Mouse (Mus musculus): Measurements from ENCODE around the gene Anks3.

Gene Anks3

DNA sequence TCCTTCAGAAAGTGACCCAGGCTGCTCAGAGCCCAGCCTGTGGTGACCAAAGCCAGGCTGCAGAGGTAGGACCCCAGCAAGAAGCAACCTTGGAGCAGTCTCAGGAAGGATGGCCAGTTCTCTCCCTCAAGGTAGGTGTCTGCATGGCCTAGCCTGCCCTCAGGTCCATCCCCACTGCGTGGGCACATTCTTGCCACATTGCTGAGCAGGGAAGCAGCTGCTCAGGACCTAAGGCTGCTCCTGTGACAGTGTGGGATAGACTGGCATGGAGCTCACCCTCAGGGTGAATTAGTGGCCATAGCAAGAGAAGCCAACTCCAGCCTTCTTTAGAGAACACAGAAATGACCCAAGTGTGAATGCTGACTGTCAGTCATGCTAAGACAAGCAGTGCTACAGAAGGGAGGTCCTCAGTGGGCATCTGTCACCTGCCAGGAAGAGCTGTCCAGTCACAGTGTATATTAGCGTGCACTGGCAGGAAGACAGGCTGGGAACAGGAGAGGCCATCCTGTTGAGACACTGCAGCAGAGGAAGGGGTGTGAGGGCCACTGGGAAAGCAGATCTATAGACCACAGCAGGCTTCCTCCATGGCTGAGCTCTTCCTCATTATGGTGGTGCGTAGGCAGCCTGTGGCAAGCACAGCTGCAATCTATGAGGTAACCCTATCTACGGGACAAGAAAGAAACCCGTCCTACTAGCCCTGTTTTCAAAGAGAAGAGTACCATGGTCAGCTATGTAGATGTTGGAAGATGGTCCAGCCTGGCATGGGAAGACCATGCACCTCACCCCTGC is 5.2 kb upstream of the Anks3 start:
- in situ Hi-C loops (cut with MboI; ENCODE audit: unreplicated experiment in 2 of 2) = loop anchor here in 1 of 2 experiments (5.0 kb wide), 1 partner anchor 38 kb away; the partner anchor contains the start of gene Smim22

GRCm38 (mm10) chr16:4968426-4968825 is 4.4 kb upstream of the Anks3 start:
- in situ Hi-C loops (cut with MboI; ENCODE audit: unreplicated experiment in 2 of 2) = loop anchor here in 1 of 2 experiments (5.0 kb wide), 1 partner anchor 39 kb away; the partner anchor contains the start of gene Smim22

GRCm38 (mm10) chr16:4965392-4966129 is 1.6 kb upstream of the Anks3 start:
- in situ Hi-C loops (cut with MboI; ENCODE audit: unreplicated experiment in 2 of 2) = loop anchor here in 1 of 2 experiments (5.0 kb wide), 1 partner anchor 42 kb away; the partner anchor contains the start of gene Smim22

DNA sequence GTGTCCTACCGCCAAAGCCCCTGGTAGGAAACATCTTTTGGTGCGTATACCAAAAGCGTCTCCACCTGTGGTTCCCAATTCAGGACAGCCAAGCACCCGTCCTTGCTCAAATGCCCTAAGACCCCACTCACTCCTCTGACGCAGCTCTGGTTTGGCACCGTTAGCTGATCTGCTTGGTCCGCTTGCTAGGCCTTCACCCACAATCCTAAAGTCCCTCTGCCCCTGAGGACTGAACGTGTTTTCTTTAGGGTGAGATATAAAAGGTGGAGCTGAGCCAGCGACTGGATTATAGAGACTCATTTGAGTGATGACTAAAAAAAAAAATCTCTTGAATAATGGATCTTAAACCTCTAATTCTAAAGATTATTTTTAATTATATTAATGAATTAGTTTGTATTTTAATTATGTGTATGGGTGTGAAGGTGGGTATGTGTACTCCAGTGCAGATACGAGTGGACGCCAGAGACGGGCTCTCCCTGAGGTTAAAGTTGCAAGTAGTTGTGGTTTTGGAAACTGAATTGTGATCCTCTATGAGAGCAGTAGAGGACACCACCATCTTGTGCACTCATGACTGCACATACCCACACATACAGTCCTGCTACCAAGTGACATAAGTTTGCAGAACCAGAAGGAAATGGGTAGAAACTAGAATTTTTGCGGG is 856 bp upstream of the Anks3 start:
- in situ Hi-C loops (cut with MboI; ENCODE audit: unreplicated experiment in 2 of 2) = loop anchor here in 1 of 2 experiments (5.0 kb wide), 1 partner anchor 42 kb away; the partner anchor contains the start of gene Smim22

DNA sequence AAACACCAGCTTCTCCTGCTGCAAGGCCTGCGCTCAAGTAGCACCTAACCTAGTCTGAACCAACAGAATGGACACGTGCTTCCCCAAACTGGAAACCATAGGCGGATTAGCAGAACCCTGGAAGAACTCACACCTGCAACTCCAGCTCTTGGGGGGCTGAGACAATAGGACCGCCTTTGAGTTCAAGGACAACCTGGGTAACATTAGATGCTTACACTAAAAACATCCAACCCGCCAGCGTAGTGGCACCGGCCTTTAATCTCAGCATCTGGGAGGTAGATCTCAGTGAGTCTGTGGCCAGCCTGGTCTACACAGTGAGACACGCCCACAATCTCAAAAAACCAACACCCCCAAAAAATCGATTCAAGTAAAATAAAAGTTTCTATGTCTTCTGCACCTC is 659 bp downstream of the Anks3 start:
- in situ Hi-C loops (cut with MboI; ENCODE audit: unreplicated experiment in 2 of 2) = no loop called here

GRCm38 (mm10) chr16:4960260-4960659 is 3.7 kb downstream of the Anks3 start:
- in situ Hi-C loops (cut with MboI; ENCODE audit: unreplicated experiment in 2 of 2) = no loop called here

DNA sequence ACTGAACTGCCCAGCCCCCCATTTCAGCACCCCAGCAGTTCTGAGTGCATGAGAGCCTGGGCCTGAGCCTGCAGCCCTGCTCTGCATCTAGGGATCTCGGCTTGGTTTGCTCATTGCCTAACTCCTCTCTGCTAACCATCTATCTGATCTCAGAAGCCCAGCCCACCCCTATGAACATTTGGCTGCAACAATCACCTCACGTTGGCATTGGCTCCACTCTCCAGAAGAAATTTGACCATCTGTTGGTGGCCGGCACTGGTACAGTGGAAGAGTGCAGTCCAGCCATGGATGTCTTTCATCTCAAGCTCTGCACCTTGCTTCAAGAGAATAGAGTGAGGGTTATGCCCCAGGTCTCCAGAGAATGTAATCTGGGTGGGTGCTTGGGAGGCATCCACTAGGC is 6.6 kb downstream of the Anks3 start:
- in situ Hi-C loops (cut with MboI; ENCODE audit: unreplicated experiment in 2 of 2) = no loop called here

- in situ Hi-C loops (cut with MboI; ENCODE audit: unreplicated experiment in 2 of 2) = no loop called here
These were observed 7.4 kb downstream of the Anks3 start for GRCm38 (mm10) chr16:4956609-4957008.

GRCm38 (mm10) chr16:4947378-4947777 is 16.6 kb downstream of the Anks3 start:
- in situ Hi-C loops (cut with MboI; ENCODE audit: unreplicated experiment in 2 of 2) = no loop called here

DNA sequence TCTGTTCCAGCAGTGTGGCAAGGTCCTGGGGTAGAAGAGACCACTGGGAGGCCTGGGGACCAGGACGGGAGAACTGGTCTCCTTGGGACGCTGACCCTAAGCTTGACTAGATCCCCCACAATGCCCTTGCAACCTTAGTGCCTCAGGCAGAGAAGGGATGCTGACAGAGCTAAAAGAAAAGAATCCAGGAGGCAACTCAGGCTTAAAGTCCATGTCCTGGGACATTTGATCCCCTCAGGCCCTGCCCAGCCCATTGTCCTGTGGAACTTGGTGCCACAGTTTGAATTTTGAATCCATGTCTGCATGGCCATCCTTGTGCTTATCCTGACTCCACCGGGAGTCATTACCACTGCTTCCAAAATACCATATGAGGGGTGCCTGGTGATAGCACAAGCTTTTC is 17.9 kb downstream of the Anks3 start:
- in situ Hi-C loops (cut with MboI; ENCODE audit: unreplicated experiment in 2 of 2) = no loop called here

DNA sequence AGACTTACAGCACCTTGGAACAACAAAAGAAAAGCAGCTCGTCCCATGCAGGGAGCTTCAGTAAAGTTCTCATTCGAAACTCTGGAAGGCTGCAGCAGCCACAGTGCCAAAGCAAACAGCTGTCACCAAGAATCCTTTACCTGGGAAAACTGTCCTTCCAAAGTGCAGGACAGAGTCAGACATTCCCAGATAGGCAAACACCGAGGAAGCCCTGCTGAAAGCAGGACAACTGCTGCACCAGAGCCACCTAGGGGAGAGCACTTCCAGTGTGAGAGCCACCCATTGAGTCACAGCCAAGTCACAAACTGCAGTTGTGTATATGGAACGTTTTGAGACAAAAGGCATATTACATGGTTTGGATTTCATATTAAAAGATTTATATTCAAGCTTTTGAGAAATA is 18.6 kb downstream of the Anks3 start:
- in situ Hi-C loops (cut with MboI; ENCODE audit: unreplicated experiment in 2 of 2) = no loop called here

DNA sequence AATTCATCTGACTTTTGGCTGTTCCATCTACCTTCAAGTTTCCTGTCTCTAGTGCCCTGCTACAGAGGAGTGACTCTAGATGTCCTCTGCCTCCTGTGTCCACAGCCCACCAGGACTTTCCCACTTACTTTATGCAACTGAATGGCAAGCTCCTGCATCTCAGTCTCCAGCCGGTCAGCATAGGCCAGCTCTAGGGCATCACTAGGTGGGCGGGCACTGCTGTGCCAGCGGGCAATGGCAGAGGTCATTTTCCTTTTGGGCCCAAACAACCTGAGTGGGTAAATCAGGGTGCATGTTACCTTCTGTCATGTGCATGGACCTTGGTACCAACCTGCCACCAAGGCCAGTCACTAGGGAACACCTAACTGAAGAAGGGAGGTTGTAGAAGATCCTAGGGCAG is 20.6 kb downstream of the Anks3 start:
- in situ Hi-C loops (cut with MboI; ENCODE audit: unreplicated experiment in 2 of 2) = no loop called here

DNA sequence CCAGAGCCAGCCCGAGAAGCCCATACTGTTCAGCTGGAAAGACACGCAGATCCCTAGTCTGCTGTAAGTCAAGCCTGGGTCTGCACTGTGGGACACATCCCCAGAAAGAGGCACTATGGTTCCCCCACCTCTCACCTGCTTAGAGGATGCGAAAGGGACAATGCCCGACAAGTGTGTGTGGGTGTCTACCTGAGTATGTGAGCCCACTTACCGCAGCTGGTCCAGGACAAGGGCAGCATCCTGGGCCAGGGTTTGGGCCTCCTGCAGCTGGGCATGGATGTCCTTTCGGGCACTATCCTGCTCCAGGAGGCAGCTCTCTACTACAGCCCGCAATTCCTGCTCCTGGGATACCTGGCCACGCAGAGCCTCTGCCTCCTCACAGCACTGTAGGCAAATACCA is 21.1 kb downstream of the Anks3 start:
- in situ Hi-C loops (cut with MboI; ENCODE audit: unreplicated experiment in 2 of 2) = no loop called here

DNA sequence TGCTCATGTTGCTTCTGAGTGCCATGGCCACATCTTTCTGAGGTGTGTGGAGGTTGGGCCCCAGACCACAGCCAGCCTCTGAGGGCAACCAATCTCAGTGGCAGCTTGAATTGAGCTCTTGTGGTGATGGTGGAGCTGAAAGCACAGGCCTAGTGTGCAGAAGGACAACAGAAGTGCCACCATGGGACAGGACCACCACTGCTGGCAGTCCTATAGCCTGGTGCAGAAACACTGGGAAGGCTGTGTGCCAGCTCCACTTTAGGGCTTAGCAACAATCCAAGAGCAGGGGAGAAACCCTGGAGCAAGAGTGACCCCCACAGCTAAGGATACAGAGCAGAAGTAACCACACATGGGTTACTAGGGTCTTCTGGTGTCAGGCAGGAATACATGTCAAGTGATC is 23.0 kb downstream of the Anks3 start:
- in situ Hi-C loops (cut with MboI; ENCODE audit: unreplicated experiment in 2 of 2) = no loop called here

GRCm38 (mm10) chr16:4940311-4940850 is 23.6 kb downstream of the Anks3 start:
- in situ Hi-C loops (cut with MboI; ENCODE audit: unreplicated experiment in 2 of 2) = no loop called here

- in situ Hi-C loops (cut with MboI; ENCODE audit: unreplicated experiment in 2 of 2) = no loop called here
These were observed 24.6 kb downstream of the Anks3 start for GRCm38 (mm10) chr16:4939412-4939811.

GRCm38 (mm10) chr16:4938989-4939388 is 25.0 kb downstream of the Anks3 start:
- in situ Hi-C loops (cut with MboI; ENCODE audit: unreplicated experiment in 2 of 2) = no loop called here

GRCm38 (mm10) chr16:4938461-4938860 is 25.5 kb downstream of the Anks3 start, which contains the start of gene Nudt16l1:
Nudt16l1 (plus strand) TSS chr16:4938761.
- in situ Hi-C loops (cut with MboI; ENCODE audit: unreplicated experiment in 2 of 2) = no loop called here

- in situ Hi-C loops (cut with MboI; ENCODE audit: unreplicated experiment in 2 of 2) = no loop called here
These were observed 26.4 kb downstream of the Anks3 start for GRCm38 (mm10) chr16:4937351-4938190.

Measured in v-Abl transformed pro-B cells (cell line).